Mouse (Mus musculus) CD4-positive, CD25-positive, alpha-beta regulatory T cell, adult 4 months (primary cell): ENCODE measurements at regions not wholly inside any gene's neighbourhood (a gene's known extent, or its start where the extent isn't known, plus 50 kb on each side); places are given as distances from the start of the nearest gene placed in this dataset.
"Not testable (repeated sequence)": the region's sequence is repeated elsewhere in the genome, so short reads cannot be mapped to it uniquely, and the experiment has no call there.

ENCODE experiments used
- ATAC-seq: one replicate; pipeline ENCODE4 v1.8.0; 2017

DNA sequence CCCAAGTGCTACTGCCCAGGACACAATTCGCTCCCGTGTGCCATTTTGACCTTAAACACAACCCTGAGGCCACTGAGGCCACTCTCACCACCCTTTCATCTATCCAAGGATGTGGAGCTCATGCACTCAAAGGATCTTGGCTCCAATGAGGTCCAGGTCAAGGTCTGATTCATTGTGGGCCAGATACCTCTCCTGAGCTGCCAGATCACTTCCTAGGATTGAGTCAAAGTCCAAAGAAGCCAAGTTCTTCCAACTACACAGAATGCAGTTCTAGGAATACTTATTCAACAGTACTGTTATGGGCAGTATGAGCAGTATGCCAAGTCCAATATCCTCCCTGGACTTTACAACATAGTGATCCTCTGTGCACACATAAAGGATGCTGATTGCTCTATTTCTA is 304.9 kb downstream of the Inhba start:
- no peak for ATAC-seq

DNA sequence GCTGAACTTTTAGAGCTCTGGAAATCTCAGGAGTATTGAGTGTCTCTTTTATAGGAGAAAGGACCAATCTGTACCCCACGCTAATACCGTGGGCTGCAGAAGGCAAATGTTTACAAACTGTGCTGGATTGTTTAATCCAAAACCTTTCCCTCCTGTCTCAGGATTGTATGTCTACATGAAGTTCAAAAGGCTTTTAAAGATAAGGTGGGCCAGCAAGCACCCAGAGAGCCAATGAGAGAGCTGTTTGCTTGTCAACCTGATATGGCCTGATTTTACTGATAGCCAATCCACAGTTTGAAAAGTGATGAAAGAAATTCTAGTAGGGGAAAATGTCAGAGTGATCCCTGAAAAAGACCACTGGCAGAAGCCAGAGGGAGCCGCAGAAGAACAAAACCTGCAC is 305.8 kb downstream of the Inhba start:
- ATAC-seq = no peak

DNA sequence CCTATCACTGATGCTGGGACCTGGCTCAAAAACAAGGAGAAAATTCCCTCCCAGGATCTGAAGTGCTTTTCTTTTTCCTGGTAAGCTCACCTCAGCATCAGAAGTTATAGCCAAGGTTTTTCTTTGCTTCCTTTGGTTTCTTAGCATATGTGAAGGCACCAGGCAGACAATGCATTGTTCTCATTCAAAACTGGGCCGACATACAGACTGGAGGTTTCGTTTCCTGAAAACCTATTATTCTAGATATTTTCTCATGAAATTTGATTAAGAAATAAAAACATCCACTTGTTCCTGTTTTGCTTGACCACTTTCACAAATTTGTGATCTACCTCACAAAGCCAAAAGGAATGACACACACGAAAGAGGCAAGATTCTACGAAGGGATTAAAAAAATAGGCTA is 308.7 kb downstream of the Inhba start:
- ATAC-seq = no peak

DNA sequence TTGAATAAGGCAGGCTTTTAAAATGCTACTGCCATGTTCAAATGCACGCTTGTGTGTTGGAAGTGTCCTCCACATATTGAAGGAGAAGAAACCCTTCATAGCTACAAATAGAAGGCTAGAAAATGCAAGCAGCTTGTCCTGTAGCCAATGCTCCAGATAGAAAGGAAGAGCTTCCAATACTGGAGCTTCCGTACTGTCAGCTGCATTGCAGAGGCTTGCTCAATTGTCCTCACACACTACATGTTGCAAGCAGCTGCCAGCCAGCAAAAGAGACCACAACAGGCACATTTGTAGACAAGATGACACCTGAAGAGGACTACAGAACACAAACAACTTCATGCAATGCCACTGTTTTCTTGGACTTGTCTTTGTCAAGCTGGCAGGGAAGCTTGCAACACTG is 314.0 kb downstream of the Inhba start:
- ATAC-seq = no peak

DNA sequence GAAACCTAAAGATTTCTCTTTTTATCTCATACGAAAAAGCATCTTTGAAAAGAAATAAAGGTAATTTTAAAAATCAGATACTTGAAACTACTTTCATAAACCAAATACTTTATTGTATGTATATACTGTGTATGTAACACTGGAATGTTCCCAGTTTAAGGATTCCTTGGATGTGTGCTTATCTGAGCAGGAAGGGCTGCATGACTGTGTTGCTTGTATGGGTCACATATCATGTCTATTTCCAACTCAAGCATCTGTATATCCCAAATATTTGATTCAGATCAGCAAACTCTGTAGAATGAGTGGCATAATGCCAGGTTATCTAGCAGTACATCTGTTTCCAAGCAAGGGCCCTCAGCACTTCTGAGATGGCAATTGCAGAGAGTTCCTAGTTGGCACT is 330.1 kb downstream of the Inhba start:
- ATAC-seq = no peak

DNA sequence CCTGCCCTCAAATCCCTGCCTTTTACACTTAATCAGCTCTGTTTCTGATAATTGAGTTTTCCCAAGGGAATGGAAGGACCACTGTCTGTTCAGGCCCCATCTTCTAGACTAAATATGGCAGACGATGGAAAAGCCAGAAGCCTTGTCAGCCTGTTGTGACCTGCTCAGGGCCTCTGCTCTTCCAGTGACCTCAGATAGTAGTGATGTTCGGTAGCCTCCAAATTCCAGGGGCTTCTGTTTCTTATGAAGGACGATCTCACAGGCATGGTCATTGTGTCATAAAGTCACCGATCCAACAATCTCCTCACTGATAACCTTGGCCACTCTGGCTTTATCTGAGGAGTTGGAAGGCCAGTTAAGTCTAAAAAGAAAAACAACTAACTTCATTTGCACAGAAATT is 330.5 kb downstream of the Inhba start:
- no peak for ATAC-seq

DNA sequence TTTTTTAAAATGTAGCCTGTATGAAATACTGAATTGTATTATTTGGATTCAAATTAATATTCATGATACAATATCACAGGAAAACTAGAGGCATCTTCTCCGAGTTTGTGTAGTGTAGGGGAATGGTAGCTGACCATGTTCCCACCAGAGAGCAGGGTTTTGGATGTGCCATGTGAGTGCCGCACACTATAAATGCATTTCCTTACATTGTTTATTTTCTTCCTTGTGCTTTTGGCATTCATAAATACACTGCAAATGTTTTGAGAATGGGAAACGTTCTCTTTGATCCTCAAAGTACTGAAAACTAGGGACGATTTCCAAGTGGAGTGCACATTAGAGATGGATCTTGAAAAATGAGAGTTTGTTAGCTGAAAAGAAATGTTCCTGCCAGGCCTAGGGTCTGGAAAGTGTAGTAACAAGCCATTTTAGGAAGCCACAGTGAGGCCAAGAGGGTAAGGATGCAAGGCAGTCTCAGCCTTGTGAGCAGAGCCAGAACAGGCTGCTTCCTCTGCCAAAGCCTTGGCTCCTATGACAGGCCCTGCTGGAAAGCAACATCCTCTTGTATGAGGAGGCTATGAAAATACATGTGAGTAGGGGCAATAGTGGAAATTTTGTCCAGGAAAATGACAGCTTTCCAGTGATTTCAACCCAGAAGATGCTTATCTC is 331.8 kb downstream of the Inhba start:
- no peak for ATAC-seq

DNA sequence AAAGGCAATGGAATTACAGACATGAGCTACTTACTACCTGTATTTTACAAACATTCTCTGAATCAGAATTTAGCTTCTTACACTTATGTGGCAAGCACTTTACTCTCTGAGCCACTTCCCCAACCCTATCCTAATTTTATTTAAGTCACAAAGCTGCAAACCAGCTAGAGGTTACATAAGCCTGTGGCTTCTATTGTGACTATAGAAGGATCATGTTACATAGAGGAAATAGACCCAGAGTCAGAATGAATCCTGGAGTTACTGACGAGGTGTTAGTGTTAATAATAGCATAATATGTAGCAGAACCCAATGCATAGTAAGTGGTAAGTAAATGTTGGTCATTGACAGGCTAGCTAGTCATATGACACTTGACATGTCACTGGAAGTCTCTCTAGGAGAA is 337.7 kb downstream of the Inhba start:
- ATAC-seq = no peak

DNA sequence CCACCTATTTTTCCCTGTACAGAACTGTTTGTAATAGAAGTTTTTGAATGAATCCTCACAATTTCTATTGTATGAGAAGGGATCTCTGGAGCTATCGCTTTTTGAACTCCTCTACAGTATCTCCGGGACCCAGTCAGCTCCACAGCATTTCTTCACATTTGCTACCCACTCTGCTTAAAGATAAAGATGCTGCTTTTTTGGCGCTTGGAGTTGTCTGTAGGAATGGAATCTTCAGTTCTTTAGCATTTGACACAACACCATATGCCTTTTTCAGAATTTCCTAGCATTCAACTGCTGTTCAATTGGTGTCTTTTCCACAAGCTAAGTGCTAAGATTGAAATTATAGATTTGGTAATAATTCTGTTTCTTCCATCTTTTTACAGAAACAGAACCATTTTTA is 338.4 kb downstream of the Inhba start:
- ATAC-seq = no peak

DNA sequence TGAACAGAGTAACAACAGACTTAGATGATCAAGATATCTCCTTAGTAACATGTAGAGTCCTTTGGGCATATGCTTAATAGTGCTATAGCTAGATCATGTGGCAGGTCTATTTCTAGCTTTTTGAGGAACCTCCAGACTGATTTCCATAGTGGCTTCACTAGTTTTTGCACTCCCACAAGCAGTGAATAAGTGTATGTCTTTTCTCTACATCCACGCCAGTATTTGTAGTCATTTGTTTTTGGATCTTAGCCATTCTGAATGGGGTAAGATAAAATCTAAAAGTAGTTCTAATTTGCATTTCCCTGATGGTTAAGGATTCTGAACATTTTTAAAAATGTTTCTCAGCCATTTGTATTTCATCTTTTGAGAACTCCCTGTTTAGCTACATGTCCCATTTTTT is 343.7 kb downstream of the Inhba start:
- no peak for ATAC-seq

DNA sequence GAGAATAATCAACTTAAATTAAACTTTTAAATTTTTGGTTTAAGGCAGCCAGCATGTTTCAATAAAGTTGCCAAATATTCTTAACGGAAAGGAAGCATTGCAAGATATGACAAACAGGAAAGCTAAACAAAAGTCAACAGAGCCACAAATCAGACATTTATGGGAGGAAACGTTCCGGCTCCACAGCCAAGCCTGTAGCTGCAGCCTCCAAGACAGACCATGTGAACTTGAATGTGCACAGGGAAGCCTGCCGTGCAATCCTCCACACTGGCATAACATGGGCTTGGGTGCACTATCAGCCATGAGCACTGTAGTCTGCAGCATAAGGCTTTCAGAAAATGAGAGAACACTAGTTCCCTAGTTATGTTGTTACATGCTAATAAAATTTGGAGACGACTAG is 367.8 kb downstream of the Inhba start:
- no peak for ATAC-seq

DNA sequence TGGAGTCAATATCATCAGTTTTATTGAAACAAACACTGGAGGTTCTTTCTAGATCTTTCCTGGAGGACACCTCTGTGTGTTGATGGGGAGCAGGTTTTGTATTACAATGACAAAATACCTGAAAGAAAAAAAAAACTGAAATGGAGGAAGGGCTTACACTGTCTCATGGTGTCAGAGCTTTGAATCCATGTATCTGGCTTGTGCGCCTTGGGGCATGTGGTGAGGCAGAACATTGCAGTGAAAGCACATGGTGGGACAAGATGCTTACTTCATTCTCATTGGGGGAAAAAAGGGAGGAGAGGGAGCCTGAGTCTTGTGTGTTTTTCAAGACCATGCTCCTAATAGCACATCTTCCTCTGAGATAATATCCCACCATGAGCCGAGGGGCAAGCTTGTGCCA is 368.3 kb downstream of the Inhba start:
- ATAC-seq = no peak

DNA sequence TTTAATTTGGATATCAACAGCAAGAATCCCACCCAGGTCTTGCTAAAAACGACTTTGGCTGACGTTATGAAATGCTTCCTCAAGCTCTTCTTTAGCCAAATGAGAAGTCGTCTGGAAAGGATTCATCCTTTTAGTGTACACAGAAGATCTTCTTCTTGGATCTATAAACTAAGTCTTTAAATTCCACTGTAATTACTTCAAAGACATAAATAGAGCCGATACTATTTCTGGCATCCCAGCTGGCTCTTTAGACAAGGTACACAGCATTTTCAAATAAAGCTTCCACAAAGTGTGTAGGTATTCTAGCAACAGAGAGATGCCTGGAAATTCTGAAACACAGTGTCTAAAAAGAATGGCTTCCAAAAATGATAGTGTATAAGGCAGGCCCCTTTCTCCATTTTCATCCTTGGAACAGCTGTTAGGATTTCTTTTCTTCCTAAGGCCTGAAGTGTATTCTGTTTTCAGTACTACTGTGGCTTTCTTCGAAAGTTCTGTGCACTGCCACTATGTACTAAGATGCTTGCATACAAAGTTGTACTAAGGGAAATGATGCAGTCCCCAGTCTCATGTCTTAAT is 371.4 kb downstream of the Inhba start:
- no peak for ATAC-seq

DNA sequence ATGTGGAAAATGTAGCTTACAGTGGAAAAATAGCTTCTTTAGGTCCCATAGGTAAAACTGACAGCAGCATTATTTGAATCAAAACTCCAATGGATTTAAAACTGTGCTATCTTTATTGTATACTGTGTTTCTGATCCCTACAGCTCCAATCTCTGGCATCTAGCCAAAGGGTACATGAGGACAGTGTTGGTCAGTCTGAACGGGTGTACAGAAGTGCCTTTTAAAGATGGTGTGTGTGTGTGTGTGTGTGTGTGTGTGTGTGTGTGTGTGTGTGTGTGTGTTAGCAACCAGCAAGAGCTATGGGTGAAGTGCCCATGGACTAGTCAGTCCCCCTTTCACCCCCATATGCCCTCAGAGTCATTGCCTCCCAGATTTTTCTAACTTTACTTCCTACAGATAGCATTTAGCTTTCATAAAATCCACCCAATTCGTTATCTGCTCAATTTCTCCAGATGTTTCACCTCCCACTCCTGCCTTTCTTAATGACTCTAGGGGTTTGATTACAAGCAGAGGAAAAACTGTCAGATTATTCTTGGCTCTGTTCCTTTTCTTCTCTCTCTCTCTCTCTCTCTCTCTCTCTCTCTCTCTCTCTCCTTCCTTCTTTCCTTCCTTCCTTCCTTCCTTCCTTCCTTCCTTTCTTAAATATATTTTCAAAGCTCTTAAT is 404.8 kb downstream of the Inhba start:
- no peak for ATAC-seq

DNA sequence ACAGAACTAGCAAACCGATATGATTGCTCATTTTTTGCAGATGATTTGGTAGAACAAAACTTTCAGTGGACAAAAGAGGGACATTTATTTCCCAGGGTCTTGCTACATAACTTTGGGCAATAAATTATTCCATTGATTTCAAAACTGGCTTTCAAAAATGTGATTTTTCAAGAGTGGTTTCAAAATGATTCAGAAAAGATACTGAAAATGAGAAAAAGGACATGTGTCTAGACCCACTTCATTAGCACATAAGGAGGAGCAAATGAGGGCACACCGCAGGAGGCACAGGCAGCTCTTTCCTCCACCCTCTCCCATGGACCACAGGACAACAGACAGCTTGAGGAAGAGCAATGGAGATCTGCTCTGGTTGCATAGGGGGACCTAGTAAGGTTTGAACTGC is 412.5 kb downstream of the Inhba start:
- ATAC-seq = no peak

DNA sequence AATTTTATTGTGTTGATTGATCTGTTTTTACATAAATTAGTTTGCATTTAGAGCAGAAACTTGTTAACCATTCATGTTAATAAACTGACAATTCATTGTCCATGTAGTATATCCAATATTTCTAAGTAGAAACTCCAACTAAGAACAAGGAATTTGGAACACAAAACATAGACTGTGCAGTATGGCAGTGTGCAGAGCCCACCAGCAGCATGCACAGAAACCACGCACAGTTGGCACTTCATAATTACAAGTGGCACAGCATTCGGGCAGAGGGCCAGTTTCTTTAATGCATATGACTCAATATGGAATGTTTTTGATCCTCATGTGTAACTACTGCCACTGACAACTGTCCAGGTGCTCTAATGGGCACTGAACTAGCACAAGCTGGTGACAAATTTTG is 423.8 kb downstream of the Inhba start:
- ATAC-seq = no peak

DNA sequence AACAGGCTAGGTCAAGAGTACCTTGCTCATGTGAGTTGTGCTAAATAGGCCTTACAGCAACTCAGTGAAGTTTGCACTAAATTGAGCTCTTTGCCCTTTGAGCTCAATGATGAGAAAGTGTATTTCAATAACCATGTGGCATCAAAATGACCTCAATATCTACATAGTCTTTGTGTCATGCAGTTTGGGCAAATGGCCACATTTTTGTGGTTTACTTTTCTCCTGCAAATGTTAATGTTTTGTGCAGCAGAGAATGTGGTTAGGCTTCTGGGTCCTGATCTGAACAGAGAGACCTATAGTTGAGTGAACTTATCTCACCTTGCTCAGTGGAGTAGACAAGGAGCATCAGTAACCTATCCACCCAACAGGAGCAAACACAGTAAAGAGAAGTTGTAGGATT is 441.6 kb downstream of the Inhba start:
- ATAC-seq = no peak

DNA sequence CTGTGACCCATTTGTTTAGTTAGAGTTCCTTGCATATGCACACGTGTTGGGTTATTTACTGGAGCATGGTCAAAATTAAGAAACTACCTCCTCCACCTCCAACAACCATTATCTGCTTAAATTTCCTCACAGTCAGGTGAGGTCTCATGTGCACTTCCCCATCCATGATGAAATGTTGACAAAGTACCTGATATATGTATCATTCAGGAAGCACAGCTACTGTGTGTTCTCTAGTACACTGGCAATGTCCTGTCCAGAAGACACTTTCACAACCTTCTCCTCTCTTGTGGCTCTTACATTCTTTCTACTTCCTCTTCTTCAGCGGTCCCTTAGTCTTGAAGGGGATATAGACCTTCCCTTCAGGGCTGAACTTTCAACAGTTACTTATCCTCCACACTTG is 448.1 kb downstream of the Inhba start:
- no peak for ATAC-seq

DNA sequence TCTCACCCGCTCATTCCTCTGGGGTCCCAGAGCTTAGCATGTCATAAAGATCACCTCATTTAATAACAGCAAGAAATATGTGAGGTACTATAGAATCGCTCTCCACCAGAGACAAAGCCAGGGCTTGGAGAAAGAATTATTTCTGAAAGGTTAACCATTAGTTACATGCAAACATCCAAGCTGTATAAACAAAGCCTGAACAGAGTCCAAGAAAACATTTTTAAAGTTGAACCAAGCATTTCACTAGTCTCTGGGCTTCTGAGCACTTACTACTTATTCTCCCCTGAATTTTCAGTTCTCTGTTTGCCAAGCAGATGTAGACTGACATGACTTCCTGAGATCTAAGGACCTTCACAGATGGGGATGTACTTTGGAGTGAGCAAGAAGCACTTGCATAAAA is 450.0 kb downstream of the Inhba start:
- no peak for ATAC-seq

DNA sequence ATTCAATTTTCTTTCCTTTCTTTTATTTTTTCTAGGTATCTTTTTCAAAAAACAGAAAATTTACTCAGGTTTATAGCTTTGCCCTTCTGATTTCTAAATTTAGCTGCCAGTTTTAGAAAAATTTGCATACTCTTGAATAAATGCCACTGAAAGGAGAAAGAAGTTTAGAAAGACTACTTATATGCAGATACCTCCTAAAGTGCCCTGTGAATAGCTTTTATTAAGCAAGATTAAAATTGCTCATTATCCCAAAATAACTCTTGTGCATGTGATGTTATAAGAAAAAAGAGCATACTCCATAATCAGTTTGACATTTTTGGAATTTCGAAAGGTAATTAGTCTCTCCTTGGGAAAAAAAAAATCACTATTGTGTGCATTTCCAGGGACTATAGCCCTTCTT is 453.2 kb downstream of the Inhba start:
- no peak for ATAC-seq

DNA sequence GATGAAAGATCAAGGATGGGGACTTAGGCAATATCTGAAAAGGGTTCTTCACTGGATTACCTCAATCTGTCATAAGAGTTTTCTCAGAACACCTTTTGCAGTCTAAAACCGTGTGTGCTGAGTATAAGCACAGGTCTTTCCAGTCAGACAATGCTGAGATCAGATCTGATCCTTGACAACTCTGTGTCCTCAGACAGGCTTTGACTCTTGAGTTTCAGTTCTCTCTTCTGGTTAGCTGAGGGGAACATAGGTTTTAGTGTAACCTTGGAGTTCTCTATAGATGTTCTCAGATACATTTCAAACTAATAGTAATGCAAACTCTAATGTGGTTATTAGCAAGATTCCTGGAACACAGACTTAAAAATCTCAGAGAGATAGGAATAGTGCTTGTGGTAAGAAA is 453.7 kb downstream of the Inhba start:
- ATAC-seq = no peak

DNA sequence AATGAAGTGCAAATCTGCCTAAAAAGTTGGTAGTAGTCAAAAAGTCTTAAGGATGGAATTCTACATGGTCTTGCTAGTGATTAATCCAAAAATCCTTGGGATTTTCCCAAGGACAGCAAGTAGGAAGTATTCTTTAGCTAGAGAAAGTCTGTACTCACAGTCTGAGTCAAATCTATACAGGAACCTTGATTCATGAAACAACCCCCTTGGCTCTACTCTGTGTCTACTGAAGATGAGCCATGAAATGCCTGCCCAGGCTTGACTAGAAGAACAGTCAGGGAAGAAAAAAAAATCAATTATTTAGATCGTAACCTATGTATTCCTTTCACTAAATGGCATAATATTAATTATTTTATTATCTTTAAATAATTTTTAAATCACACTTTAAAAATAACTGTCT is 454.2 kb downstream of the Inhba start:
- ATAC-seq = no peak

DNA sequence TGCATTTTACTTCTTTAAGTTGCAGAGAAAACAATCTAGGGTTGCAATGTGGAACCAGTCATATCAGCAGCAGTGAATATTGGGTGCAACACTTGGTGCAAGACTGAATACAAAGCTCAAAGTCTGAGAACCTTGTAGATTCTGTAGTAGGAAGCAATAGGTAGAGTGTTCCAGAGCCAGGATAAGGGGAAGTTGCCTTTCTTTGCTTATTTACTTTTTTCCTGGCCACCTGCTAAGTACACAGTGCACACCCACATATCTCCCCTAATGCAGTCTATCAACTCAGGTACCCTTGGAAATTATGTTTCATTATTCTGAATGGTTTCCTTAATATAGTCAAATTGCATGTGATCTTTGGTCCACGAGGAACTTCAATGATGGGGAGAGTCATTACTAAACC is 464.9 kb downstream of the Inhba start:
- no peak for ATAC-seq

DNA sequence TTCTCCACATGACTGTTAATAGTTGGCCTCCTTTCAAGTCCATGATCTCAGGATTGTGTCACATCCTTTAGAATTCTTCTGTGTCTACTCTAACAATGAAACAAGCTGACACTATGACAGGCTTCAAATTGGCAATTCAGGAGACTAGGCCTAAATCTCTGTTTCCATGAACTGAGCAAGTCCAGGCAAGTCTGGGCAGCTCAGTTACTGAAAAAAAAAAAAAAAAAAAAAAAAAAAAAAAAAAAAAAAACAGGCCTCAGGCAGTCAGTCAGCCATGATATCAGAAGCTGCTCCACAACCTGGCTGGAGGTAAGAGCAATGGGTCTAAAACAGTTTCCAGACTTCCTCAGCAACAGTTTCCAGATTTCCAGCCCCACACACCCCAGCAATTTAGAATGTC is 475.6 kb downstream of the Inhba start:
- no peak for ATAC-seq

DNA sequence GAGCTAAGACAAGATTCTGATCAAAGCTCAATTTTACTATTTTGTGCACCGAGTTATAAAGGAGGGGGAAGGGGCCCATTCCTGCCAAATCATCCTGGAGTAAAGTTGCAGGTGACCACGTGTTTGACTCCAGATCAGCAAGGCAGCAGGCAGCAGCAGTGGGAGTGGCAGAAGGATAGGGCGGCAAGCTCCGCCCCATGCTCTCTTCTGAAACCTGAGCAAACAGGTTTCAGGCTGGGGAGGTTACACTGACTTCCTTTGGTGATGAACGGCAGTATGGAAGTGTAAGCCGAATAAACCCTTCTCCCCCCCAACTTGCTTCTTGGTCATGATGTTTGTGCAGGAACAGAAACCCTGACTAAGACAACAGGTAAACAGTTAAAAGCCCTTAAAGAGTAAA is 479.0 kb downstream of the Inhba start:
- ATAC-seq = not testable (repeated sequence)
